Mouse (Mus musculus): ENCODE measurements at regions not wholly inside any gene's neighbourhood (a gene's known extent, or its start where the extent isn't known, plus 50 kb on each side); places are given as distances from the start of the nearest gene placed in this dataset.

DNA sequence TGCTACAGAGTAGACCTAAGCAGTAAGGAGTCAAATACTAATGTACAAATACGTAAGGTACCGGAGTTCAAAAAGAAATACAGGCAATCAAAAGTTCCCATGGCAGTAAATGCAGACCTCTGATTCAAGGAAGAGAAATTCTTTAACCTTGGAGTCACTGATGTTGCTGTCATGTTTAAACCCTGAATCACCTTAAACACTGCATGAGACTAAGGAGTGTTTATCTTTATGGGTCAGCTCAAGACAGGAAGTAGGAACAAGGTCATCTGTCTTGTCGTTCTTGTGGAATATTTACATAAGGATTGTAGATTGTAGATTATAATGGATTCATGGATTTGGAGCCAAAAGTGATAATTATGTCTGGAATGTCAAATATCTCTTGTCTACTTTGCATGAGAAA, 1708.7 kb upstream of the Slc10a2 start:
- no peak for DNase-seq (ENCODE audit: low read depth)

DNA sequence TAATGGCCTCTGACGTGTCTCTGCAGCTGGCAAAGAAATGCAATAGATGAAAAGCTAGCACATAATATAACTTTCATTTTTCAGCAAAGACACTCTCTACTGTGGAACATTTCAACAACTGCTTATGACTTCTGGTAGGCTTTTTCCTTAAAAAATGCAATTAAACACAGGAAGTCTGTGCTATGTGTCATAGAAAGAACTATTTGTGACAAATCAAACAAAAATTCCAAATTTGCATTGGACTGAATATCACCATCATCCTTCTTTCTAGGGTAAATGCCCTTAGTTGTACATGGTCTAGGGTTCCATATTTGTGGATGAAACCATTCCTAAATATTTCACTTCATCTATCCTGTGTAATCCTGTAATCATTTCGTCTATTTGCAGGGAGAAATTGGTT, 1702.0 kb upstream of the Slc10a2 start:
- DNase-seq (ENCODE audit: low read depth) = no peak

DNA sequence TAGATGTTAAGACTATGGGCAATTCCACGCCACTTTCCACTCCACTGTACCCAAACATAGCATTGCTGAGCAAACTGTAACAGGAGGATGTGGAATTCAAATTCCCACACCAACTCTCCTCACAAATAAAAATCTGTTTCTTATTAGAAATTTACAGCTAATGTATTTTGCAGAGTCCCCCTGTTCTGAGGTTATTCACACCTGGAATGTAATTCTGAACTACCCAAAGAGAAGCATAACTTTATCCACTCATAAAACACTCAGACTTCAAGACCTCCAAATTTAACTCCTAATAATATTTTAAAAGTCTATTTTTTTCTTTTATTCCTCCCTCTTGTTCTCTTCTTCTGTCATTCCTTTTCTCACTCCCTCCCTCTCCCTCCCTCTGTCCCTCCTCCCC, 1698.0 kb upstream of the Slc10a2 start:
- DNase-seq (ENCODE audit: low read depth) = no peak

DNA sequence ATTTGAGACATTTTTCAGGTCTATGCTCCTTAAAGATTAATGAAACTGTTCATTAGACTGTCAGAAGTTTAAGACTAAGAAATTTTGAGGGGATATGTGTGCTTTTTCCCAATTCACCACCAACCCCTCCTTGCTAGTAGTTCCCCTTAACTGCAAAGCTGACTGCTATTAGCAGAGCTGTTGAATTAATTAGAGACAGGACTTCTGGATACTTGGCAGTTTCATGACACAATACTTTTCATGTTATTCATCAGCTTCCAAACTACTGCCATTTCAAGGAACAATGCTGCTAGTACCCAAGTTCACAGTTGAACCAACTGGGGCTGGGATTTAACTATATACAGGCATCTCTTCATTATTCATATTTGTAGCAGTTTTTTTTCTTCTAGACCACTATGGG, 1695.9 kb upstream of the Slc10a2 start:
- no peak for DNase-seq (ENCODE audit: low read depth)

DNA sequence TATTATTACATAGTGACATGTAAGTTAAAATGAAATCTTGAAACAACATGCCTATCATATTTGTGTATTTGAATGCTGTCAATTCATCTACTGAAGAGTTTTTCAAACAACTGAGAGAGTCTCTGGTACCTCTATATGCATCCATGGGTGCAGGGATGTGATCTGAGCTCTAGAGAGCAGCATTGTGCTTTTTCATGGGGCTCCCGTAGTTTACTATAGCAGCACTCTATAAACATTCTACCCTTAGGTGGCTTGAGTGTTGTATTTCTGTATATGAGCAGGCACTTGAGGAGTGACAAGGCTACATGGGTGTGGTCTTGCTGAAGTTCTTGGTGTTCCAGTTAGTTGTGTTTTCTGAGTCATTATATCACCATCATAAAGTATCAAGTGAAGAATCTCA, 1683.9 kb upstream of the Slc10a2 start:
- DNase-seq (ENCODE audit: low read depth) = no peak

DNA sequence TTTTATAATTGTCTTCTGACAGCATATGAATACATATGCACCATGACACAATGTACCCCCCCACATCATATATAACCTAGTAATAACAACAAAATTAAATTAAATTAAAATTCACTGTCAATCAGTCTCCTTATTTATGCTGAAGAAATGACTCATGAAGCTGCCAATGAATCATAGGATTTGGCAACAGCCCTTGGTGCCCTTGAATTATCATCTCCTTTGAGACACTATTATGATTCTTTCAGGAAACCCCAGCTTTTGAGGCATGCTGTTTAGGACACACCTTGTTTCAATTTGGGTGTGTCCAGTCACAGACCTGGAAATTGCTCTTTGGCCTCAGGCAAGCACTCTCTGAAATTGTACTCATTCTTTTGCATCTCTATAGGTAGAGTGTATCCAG, 1675.8 kb upstream of the Slc10a2 start:
- no peak for DNase-seq (ENCODE audit: low read depth)

DNA sequence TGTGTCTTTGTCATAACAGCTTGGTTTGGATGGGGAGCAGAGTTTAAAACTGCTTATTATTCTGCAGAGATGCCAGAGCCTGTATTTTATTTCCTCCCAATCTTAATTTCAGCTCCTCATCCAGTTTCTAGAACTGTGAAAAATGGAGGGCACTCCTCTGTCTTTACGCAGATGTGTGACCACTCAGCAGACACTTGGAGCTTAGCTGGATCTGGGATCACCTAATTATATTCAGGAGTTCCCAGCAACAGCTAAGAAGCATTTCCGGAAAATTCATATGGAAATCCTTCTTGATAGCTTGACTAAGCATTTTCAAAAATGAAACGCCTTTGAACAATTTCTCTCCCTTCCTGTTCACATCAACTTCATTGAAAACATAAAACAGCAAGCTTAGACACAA, 1670.0 kb upstream of the Slc10a2 start:
- no peak for DNase-seq (ENCODE audit: low read depth)

DNA sequence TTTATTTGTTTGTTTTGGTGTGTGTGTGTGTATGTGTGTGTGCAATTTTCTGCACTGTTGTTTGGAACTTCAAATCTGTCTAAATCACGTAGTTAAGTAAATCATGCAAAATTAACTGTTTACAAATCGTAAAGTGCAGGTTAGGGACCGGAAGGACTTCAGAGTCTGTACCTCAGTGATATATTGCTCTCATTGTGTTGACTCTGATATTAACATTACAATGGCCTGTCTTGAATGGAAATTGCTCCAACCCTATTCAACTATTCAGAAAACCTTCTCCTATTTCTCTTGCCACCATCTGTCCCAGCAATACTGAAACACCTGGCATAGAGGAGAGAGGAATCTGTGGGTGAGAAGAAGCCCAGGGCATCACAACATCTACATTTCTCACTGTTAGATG, 1624.4 kb upstream of the Slc10a2 start:
- no peak for DNase-seq (ENCODE audit: low read depth)

DNA sequence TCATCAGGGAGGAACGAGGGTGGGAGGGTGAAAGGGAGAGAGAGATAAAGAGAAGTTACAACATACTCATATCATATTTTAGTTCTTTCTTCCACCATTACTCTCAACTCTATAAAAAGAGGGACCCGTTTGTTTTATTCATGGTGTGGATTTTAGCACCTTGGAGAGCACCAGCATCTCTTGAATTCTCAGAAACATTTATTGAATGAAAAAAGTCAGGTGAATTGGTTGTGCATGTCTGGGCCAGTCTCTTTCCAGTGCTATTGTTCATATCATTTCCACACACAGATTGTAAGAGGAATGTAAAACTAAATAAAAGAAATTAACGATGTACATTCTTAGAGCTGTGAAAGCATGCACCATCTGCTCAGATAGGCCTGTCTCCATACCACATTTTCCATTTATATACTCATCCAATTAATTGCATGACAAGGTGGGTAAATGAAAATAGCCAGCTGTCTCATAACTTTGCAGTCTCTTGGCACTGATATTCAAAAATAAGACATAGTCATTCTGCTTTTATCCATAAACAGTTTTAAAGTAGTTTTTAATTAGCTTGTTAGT, 1603.8 kb upstream of the Slc10a2 start:
- no peak for DNase-seq (ENCODE audit: low read depth)

DNA sequence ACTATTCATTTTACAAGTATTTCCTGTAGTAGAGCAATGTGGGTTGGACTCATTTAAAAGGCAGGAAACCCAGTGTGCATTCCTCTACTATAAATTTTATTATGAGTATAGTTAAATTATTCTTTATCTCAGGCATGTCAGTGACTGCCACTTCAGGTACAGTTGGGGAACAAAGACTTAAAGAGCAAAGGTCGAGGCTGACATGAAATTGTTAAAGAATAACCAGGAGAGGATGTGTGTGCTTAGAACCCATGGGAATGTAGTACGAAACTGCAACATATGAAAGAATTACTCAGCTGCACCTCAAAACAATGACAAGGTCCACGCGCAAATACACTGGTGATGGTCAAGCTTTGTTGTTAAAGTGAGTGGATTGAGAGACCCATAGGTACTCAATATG, 1583.4 kb upstream of the Slc10a2 start:
- no peak for DNase-seq (ENCODE audit: low read depth)

DNA sequence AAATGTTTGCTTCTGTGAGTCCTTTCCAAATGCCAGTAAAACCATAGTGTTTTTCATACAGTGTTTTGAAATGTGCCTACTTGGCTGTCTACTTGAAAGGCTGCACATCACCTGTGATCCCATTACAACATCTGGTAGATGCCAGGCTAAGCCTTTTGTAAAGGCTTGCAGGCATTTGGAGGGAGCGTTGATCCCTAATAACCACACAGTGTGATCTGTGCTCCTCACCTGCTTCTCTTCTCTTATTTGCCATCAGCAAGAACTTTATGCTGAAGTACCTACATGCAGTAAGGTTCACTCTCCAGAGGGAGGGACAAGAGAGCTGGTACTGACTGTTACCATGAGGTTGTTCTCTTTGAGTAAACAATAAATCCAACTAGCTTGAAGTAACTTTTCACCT, 1553.7 kb upstream of the Slc10a2 start:
- DNase-seq (ENCODE audit: low read depth) = peak; percentile 96

DNA sequence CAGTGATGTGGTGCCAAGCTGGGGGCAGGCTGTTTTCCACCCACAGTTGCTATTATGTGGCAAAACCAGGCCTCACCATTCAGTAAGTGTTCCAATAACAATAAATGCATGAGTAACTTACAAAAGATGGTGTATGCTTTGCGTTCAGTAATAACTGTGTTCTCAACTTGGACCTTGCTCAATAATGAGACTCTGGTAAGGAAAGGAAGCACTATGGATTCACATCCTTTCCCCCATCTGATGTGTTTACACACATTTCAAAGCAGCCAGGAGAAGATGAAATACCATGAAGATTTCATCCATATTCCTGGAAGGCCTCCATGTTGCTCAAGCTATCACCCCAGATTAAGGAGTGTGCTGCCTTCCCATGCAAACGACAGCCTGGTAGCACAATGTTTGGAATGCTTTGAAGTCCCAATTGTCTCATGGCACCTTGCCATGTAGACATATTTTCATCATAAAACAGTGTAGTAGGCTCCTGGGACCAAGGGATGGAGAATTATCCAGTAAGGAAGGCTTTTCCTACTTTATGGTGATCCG, 1552.4 kb upstream of the Slc10a2 start:
- DNase-seq (ENCODE audit: low read depth) = peak; percentile 99

DNA sequence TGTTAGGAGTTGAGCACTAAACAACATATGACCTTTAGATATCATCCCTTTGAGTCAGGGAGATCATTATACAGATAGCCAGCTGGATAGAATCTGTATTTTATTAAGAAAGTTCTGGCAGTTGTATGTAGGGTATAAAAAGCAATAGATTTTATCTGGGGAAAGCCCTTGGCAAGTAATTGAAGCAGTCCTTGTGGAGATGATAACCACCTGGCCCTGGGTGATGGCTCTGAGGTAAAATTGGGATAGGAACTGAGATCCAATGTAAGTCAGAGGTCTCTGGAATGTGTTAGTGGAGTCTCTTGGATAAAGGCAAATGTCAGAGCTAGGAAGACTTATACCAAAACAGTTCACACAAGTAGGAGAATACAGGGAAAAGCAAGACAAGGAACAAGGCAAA, 1547.0 kb upstream of the Slc10a2 start:
- DNase-seq (ENCODE audit: low read depth) = peak; percentile 88

DNA sequence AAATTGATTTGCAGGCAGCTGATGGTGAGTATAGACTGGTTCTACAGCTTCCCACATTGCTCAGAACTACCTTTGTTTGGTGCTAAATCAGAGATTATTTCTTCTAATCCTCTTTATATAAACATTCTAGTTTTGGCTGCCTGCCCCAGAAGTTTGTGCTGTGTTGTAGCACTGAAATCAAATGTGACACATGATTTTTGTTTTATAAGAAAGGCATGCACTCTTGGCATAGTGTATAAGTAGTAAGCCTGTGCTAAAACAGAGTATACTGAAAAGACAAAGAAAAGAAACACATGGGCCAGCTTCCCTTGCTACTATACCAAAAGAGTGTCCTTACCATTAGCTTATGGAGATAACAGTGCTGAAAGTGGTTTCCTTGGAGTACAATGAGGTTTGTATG, 1542.9 kb upstream of the Slc10a2 start:
- DNase-seq (ENCODE audit: low read depth) = no peak

DNA sequence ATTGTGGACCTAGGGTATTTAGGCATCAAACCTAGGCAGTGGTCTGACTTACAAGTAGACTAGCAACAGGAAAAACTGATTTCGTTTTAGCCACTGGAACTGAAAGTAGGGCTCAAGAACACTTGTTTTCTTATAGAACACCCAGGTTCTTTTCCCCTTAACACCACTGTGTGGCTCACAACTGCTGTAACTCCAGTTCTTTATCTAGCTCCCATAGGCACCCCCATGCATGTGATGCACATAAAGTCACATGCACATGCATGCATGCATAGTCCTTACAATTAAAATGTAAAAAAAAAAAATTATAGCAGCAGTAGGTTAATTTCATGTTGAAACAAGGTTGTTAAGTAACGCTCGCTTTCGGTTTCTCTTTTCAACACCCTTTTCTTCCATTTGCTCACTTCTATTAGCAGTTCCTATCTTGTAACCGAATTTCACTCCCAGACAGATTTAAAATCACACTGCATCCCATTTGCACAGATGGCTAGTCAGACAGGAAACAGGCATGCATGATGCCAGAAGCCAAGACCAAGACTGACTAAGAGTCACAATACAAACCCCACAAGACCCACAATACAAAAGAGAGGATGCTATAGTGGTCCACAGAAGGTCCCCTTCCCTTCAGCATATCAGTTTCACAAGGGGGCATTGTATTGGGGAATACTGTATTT, 1540.3 kb upstream of the Slc10a2 start:
- DNase-seq (ENCODE audit: low read depth) = no peak

DNA sequence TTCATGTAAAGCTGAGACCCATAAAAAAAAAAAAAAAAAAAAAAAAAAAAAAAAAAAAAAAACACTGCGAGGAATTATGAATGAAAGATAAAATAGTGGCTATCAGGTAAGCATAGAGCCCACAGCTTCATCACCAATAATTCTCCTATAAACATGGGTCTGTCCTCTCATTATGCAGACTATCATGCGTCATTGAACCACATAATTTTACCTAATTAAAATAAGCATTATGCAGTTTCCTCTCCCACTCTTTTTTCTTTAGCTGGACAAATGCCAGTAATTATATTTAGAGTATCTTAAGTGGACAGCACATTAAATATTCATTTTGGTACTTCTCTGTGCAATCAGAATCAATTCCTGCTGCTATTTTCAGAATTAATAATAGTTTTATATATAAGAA, 1539.2 kb upstream of the Slc10a2 start:
- no peak for DNase-seq (ENCODE audit: low read depth)

DNA sequence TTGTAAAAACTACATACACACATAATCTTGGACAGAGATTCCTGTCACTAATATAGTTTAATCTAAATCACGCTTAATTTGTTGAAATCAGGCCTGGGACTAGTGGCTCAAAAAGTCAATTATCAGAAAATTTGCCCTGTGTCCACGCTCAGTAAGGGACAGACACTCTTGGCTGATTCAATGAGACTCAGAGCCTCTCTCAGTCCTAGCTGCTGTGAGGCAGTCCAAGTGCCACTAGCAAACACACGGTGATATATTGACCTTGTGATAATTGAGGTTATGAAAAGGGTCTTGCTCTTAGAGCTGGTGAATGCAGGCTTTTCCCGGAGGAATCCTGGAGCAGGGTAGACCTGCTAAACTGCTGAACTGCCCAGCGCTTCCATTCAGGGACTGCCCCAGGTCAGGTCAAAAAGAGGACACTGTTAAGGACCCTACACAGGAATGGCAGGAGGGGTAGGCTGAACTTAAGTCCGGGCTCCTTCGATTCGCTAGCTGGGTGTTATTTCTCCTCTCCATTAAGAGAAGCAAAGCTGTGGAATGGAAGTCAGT, 1521.9 kb upstream of the Slc10a2 start:
- DNase-seq (ENCODE audit: low read depth) = no peak

DNA sequence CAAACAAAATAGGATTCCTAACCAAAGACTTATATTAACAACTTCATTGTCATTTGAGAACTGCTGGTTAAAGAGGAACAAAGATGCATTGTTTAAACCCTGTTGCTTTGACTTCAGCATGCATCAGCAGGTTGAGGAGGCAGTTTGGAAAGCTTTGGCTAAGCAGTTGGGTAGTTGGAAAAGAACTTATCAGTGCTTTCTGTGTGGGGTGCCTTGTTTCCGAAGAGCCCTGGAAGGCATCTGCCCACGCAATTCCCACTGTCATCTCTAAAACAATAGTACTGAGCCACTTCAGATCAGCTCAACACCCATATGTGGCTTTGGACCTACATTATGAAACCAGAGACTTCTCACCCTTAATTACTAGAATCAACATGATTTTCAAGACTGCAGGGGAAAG, 1503.7 kb upstream of the Slc10a2 start:
- peak; percentile 99 for DNase-seq (ENCODE audit: low read depth)

DNA sequence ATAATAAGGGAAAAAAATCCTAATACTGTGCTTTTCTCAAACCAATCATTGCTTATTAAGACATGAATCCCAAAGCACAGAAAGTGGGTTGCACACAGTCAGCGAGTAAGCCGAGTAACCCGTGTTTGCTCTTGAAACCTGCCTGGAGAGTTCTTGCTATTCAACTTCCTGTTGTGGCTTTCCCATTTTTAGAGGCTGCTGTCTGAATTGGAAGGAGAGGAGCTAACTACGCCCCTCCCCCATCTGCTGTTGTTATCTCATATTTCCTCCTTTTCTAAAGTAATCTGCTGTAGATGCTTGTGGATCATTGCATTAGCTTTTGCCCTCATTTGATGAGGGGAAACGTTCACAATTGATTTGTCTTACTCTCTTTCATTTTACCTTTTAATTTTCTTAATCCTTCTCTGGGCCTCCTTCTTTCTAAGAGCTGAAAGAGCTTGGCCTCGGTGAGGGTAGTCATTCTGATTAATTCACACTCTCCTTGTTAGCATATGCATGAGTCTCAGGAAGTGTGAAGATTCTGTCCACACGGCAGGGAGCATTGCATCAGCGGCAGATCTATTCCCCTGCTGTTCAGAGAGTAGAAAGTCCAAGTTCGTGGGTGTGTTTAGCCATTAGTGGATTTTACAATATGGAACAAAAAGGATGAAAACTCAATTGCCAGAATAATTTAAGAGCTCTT, 1501.8 kb upstream of the Slc10a2 start:
- no peak for DNase-seq (ENCODE audit: low read depth)

DNA sequence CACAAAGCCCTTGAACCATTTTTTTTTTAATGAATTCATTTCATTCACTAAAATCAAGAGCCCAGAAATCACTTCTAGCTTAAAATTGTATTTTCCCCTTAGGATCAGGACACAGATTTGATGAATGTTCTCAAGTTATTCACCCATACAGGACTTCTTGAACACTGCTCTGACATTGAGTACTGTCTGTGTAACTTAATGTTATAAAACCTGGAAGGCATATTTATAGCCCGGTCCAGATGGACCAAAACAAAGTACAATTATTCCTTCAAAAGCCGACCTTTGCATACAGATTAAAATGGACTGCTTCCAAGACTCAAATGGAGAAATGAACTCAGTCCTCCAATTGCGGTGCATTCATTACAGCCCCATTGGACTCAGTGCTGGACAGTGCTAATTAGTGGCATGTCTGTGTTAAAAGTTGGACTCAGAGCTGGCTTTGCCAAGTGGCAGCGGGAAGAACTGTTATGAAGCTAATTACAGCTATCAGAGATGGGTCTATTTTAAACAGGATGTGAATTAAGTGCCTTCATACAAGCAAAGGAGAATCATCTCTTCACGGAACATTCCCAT, 1499.2 kb upstream of the Slc10a2 start:
- no peak for DNase-seq (ENCODE audit: low read depth)

DNA sequence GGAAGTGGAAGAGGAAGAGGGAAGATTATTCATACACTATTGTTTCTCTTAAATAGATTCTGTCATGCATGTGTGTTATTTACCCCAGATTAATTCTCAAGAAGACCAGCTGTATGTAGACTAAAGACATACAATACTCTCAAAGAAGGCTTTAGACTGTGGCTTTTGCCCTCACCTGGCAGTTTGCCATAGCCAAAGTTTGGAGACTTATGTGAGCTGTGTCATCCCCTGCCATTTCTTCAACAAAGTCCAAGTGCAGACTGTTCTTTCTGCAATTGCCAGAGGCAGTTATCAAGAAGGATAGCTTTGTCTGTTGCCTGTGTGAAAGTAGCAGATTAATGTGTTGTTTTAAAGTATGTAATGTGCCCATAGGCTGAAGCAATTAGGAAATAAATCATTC, 1485.0 kb upstream of the Slc10a2 start:
- DNase-seq (ENCODE audit: low read depth) = peak; percentile 100

DNA sequence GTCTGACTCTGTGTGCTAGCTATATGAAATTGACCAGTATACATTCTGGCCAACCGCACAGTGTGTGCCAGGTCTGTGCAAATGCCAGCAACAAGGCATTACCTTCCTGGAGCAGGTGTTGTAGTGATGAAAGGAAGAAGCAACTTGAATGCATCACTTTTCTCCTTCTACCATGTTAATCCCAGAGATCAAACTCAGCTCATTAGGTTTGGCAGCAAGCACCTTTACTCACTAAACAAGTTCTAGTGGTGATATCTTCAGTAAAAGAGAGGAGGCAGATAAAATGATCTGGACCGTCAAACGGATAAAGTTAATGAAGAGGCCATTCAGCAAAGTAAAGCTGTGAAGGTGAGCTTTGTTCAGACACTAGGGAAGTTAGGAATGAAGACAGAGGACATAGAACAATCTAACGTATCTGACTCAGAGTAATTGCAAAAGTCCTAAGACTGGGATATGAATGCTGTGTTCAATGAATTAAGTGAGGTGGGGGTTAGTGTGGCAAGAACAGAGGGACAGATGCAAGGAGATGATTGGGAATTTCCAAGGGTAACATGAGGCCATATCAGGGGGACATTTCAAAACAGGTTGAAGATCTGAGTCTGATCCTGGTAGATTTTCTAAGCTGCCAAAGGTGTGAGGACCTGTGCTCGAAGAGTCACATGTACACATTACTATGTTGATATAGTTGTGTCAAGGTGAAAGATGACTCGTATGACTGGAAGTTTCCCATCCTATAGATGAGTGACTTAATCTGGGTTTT, 1478.4 kb upstream of the Slc10a2 start:
- peak; percentile 94 for DNase-seq (ENCODE audit: low read depth)

Measured in gonadal fat pad, adult 2 months (tissue).